Mouse (Mus musculus) heart, postnatal 0 days (tissue): Measurements from ENCODE around the gene Pls3.

Experiments
- CTCF ChIP-seq: IDR thresholded peaks from 2 replicates; pipeline ENCODE4 v1.5.1; 2016; ENCODE audit warnings: antibody characterized with exemption, control low read depth, low read depth
- EP300 ChIP-seq: IDR thresholded peaks from 2 replicates; pipeline ENCODE4 v1.6.1; 2016; ENCODE audit warnings: antibody characterized with exemption, low read depth

DNA sequence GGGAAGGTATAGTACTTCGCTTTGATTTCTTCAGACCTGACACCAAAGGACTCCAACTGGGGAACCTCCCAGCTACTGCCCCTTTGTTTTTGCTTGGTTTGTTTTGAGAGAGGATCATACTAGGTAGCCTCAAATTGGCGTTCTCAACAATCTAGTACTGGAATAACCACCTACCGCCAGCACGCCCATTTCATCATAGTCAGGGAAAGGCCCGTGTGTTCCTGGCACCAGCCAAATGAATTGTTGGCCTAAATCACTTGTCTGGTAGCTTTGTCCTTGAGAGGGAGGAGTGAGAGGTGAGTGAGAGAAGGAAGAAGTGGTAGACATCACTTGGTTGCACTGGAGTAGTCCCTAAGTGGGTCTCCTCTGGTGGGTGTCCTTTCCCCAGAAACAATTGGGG is 584 bp upstream of the Pls3 start:
- TF ChIP-seq CTCF (no peak), EP300 (no peak)
